Mouse (Mus musculus) ES-Bruce4 (cell line): Measurements from ENCODE around the gene Myo15. TPM values are rescaled to one million over a fixed set of nuclear protein-coding genes. Genes with fewer than 3 reads are reported as not detected.

Source experiments
- H3K27ac ChIP-seq: 2 replicates; pipeline ENCODE4 v1.5.1; 2012; ENCODE audit warnings: low read length, inconsistent platforms; ENCODE audit not compliant: insufficient read depth
- H3K27me3 ChIP-seq: 2 replicates; pipeline ENCODE4 v1.6.1; 2012; ENCODE audit warnings: mild to moderate bottlenecking, low read length, inconsistent platforms; ENCODE audit not compliant: control insufficient read depth, poor library complexity, insufficient read depth, severe bottlenecking
- H3K36me3 ChIP-seq: 2 replicates; pipeline ENCODE4 v1.6.1; 2012; ENCODE audit warnings: inconsistent platforms, mild to moderate bottlenecking, low read length, moderate library complexity; ENCODE audit not compliant: control insufficient read depth, poor library complexity, insufficient read depth, severe bottlenecking
- H3K4me1 ChIP-seq: one replicate; pipeline ENCODE4 v1.8.1; 2011; ENCODE audit warnings: low read length; ENCODE audit not compliant: control insufficient read depth, insufficient read depth
- H3K4me3 ChIP-seq: 2 replicates; pipeline ENCODE4 v1.5.1; 2011; ENCODE audit warnings: low read depth, mild to moderate bottlenecking, low read length
- H3K9ac ChIP-seq: 2 replicates; pipeline ENCODE4 v1.6.1; 2012; ENCODE audit warnings: low read depth, mild to moderate bottlenecking, inconsistent platforms; ENCODE audit not compliant: poor library complexity, severe bottlenecking
- H3K9me3 ChIP-seq: replicated peaks from 2 replicates; pipeline ENCODE4 v1.6.1; 2012; ENCODE audit warnings: mild to moderate bottlenecking, low read length, inconsistent platforms; ENCODE audit not compliant: control insufficient read depth, poor library complexity, insufficient read depth, severe bottlenecking
- CTCF ChIP-seq: IDR thresholded peaks from one replicate; pipeline ENCODE4 v1.8.1; 2011; ENCODE audit warnings: low read depth, low read length
- EP300 ChIP-seq: IDR thresholded peaks from 2 replicates; pipeline ENCODE4 v1.6.1; 2011; ENCODE audit warnings: low read depth, low read length; ENCODE audit not compliant: insufficient read depth
- POLR2A ChIP-seq: IDR thresholded peaks from one replicate; pipeline ENCODE4 v1.8.1; 2011; ENCODE audit warnings: low read length; ENCODE audit not compliant: insufficient read depth
- polyA plus RNA-seq: library from polyadenylated mRNA; stranded (reverse); fragments of >200 nt; gene quantifications from 2 replicates; pipeline ENCODE4 v1.2.4, GENCODE M21; 2011; ENCODE audit warnings: low read depth; ENCODE audit not compliant: missing spikeins, insufficient read depth, insufficient read length

The Myo15 gene
- polyA plus RNA-seq, 1 experiment = 0.37 TPM

DNA sequence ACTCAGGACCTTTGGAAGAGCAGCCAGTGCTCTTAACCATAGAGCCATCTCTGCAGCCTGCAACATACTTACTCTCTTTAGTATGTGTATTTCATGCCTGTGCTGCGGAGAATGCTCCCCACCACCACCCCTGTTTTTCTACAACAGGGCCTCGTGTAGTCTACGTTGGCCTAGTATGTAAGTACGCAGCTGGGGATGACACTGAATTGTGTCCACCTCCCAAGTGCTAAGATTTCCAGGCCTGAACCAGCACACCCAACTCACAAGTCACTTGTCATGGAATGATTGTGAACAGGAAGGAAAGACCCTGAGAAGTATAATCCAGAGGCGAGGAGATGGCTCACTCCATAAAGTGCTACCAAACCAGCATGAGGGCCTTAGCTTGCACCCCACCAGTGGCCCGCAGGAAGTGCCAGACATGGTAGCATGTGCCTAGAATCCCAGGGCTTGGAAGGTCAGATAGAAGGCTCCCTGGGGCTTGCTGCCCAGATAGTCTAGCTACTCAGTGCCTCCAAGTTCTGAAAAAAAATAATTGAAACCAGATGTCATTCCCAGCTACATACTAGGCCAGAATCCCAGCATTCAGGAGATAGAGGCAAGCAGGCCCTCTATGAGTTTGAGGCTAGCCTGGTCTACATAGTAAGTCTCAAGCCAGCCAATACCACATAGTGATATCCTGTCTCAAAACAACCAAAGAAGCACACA is 53.7 kb downstream of the Myo15 start:
- no peak for TF ChIP-seq POLR2A
- TF ChIP-seq CTCF = no peak
- H3K36me3 ChIP-seq = no peaks in the 10 kb centered on the region
- H3K4me3 ChIP-seq = no peak overlapping the region
- no peak overlapping the region for H3K27ac ChIP-seq
- no peaks in the 10 kb centered on the region for H3K4me1 ChIP-seq
- H3K9ac ChIP-seq = no peak overlapping the region
- no peaks in the 10 kb centered on the region for H3K27me3 ChIP-seq
- H3K9me3 ChIP-seq = no peaks in the 10 kb centered on the region

GRCm38 (mm10) chr11:60526461-60526860 is 57.3 kb downstream of the Myo15 start:
- Histone ChIP-seq H3K27me3 (no peaks in the 10 kb centered on the region), H3K9ac (no peak overlapping the region), H3K9me3 (no peaks in the 10 kb centered on the region), H3K27ac (no peak overlapping the region), H3K4me1 (no peaks in the 10 kb centered on the region), H3K4me3 (no peak overlapping the region), H3K36me3 (no peaks in the 10 kb centered on the region)
- no peak for TF ChIP-seq CTCF
- TF ChIP-seq POLR2A = no peak
- peak; percentile 62; the same call in 1 of the 2 replicates for TF ChIP-seq EP300

DNA sequence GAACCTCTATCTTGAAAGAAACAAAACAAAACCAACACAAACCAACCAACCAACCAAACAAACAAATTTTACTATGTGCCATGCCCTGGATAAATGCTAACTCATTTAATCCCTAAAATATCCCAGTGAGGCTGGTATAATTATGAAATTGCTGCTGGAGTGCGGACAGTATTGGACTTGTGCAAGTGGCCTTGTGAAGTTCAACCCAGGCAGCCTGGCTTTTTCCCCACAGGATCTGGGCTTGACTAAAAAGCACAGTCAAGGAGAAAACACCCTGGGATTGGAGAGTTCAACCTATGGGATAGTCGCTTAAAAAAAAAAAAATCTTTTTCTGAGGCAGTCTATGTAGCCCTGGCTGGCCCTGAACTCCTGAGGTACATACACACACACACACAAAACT is 66.5 kb downstream of the Myo15 start:
- Histone ChIP-seq H3K27ac (peak overlapping the region; percentile 93), H3K27me3 (no peaks in the 10 kb centered on the region), H3K4me1 (no peaks in the 10 kb centered on the region), H3K9me3 (no peaks in the 10 kb centered on the region), H3K4me3 (peak overlapping the region; percentile 83; the same call in 1 of the 2 replicates), H3K9ac (peak overlapping the region; percentile 95), H3K36me3 (peaks cover 10% of the 10 kb centered on the region)
- no peak for TF ChIP-seq CTCF
- no peak for TF ChIP-seq POLR2A
- no peak for TF ChIP-seq EP300

DNA sequence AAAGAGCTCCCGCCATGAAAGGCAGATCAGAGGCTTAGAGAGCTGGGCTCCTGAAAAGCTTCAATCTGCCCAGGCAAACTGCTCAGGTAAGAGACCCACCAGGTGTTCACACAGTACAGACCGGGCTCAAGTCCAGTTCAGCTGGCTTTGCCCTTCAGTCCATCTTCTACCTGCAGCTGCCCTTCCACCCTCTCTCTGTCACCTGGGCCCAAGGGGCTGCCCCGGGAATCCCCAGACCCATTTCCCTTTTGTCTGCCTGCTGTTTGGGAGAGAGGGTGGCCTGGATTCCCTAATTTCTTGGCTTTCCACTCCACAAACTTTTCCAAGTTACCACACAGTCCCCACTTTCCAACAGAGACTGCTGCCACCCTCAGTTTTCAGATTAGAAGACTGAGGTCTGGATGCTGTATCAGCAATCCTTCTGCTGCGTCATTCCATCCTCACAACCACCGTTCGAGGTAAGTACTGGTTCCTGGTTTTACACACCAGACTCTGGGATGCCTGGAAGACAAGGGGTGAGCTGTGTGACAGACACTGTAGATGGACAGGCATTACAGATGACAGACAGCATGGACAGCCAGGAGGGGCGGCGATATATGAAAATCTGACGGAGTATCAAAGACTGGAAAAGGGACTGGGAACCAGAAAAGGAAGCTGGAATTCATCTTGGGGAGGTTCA is 67.2 kb downstream of the Myo15 start, which contains the start of gene Alkbh5:
Gene Alkbh5, plus strand, starts transcription at position 202 of the 679 bp plus-strand sequence.
- H3K27ac ChIP-seq = peak within 1 kb of the TSS; percentile 93
- H3K36me3 ChIP-seq = peaks cover 13% of the 10 kb centered on the region
- no peaks in the 10 kb centered on the region for H3K27me3 ChIP-seq
- no peaks in the 10 kb centered on the region for H3K4me1 ChIP-seq
- H3K4me3 ChIP-seq = peak within 1 kb of the TSS; percentile 83
- H3K9me3 ChIP-seq = no peaks in the 10 kb centered on the region
- H3K9ac ChIP-seq = peak within 1 kb of the TSS; percentile 95
- no peak for TF ChIP-seq POLR2A
- TF ChIP-seq EP300 = no peak
- TF ChIP-seq CTCF = no peak

DNA sequence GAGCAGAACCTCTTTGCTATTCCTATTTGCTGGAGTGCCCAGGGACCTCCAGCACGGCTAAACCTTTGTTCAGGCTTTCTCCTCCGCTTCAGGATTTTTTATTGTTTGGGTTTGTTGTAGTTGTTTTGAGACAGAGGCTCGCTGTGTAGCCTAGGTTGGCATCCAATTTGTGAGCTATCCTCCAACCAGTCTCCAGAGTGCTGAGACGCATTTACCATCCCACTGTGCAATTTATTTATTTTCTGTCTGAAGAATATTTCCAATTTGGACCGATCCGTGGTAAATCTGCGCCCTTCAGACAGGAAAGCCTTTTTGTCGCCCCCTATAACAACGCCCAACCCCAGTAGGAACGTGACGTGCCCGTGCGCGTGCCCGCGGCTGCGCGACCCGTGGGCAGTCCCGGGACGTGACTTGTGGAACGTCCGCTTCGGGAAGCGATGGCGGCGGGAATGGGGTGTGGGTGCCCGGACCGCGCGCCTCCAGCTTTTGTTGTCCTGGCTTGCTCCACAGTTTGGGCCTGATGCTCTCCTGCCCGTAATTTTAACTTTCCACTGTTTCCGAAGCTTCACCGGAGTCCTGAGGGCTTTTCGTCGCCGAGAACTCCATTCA is 67.8 kb downstream of the Myo15 start:
- Histone ChIP-seq H3K4me3 (peak overlapping the region; percentile 83), H3K27ac (peak overlapping the region; percentile 93), H3K4me1 (no peaks in the 10 kb centered on the region), H3K27me3 (no peaks in the 10 kb centered on the region), H3K9ac (peak overlapping the region; percentile 95), H3K9me3 (no peaks in the 10 kb centered on the region), H3K36me3 (peaks cover 18% of the 10 kb centered on the region)
- TF ChIP-seq CTCF (peak; percentile 9), EP300 (no peak), POLR2A (peak; percentile 49)
